Mouse (Mus musculus) cerebellum, adult 11 months (tissue): Measurements from ENCODE around the gene Plcxd3.

Experiments
- DNase-seq: peaks from one replicate; pipeline ENCODE4 v3.0.0; 2022

Gene Plcxd3

GRCm38 (mm10) chr15:4375423-4376220 lies at the start of gene Plcxd3:
Gene Plcxd3, plus strand, starts transcription at chr15:4375491.
- peak; percentile 74 for DNase-seq

GRCm38 (mm10) chr15:4331867-4332266 lies 43.4 kb upstream of the Plcxd3 start:
- no peak for DNase-seq

- DNase-seq, result no peak
Measured at GRCm38 (mm10) chr15:4341620-4342019, 33.7 kb upstream of the Plcxd3 start.

- no peak for DNase-seq
Measured at GRCm38 (mm10) chr15:4348816-4349553, 26.3 kb upstream of the Plcxd3 start.

GRCm38 (mm10) chr15:4356397-4356796 lies 18.9 kb upstream of the Plcxd3 start:
- peak; percentile 61 for DNase-seq

GRCm38 (mm10) chr15:4357706-4358105 lies 17.6 kb upstream of the Plcxd3 start:
- no peak for DNase-seq

GRCm38 (mm10) chr15:4367801-4368200 lies 7.5 kb upstream of the Plcxd3 start:
- DNase-seq, result no peak

GRCm38 (mm10) chr15:4374453-4374990 lies 769 bp upstream of the Plcxd3 start:
- DNase-seq, result no peak

- DNase-seq, result no peak
Measured at GRCm38 (mm10) chr15:4375031-4375422, 264 bp upstream of the Plcxd3 start.

GRCm38 (mm10) chr15:4376221-4376631 lies 935 bp downstream of the Plcxd3 start:
- DNase-seq, result peak; percentile 67

- DNase-seq, result no peak
Measured at GRCm38 (mm10) chr15:4378766-4379165, 3.5 kb downstream of the Plcxd3 start.

- DNase-seq, result no peak
Measured at GRCm38 (mm10) chr15:4387774-4388173, 12.5 kb downstream of the Plcxd3 start.

- no peak for DNase-seq
Measured at GRCm38 (mm10) chr15:4400096-4400495, 24.8 kb downstream of the Plcxd3 start.

GRCm38 (mm10) chr15:4411333-4411732 lies 36.0 kb downstream of the Plcxd3 start:
- DNase-seq, result peak; percentile 38

GRCm38 (mm10) chr15:4440081-4440480 lies 64.8 kb downstream of the Plcxd3 start:
- DNase-seq, result no peak

- DNase-seq, result no peak
Measured at GRCm38 (mm10) chr15:4496182-4496581, 120.9 kb downstream of the Plcxd3 start.

- DNase-seq, result no peak
Measured at GRCm38 (mm10) chr15:4496984-4497383, 121.7 kb downstream of the Plcxd3 start.

- DNase-seq, result peak; percentile 81
Measured at GRCm38 (mm10) chr15:4498036-4498435, 122.7 kb downstream of the Plcxd3 start.

- no peak for DNase-seq
Measured at GRCm38 (mm10) chr15:4503366-4503765, 128.1 kb downstream of the Plcxd3 start.

- no peak for DNase-seq
Measured at GRCm38 (mm10) chr15:4503826-4504225, 128.5 kb downstream of the Plcxd3 start.

- no peak for DNase-seq
Measured at GRCm38 (mm10) chr15:4514724-4515123, 139.4 kb downstream of the Plcxd3 start.

- DNase-seq, result no peak
Measured at GRCm38 (mm10) chr15:4524598-4524997, 149.3 kb downstream of the Plcxd3 start.

GRCm38 (mm10) chr15:4533700-4534099 lies 158.4 kb downstream of the Plcxd3 start:
- no peak for DNase-seq

GRCm38 (mm10) chr15:4559121-4559520 lies 183.8 kb downstream of the Plcxd3 start:
- peak; percentile 59 for DNase-seq
